Mouse (Mus musculus) spleen, postnatal 36 days (tissue): Measurements from ENCODE around the gene Trpv4.

Source experiments
- DNase-seq, 2 experiments: peaks; one replicate each; pipeline ENCODE4 v3.0.0; 2022; ENCODE audit warnings: low spot score in 2 of 2, mixed read lengths in 1 of 2

Trpv4 gene

GRCm38 (mm10) chr5:114667228-114667856 lies 9.1 kb upstream of the Trpv4 start:
- DNase-seq: peak; percentile 97 to 98

- no peak for DNase-seq
Observed at GRCm38 (mm10) chr5:114666659-114667058, 8.4 kb upstream of the Trpv4 start.

- no peak for DNase-seq
Observed at GRCm38 (mm10) chr5:114664750-114665149, 6.5 kb upstream of the Trpv4 start.

- no peak for DNase-seq
Observed at GRCm38 (mm10) chr5:114664139-114664538, 5.9 kb upstream of the Trpv4 start.

- no peak for DNase-seq
Observed at GRCm38 (mm10) chr5:114661029-114661428, 2.8 kb upstream of the Trpv4 start.

GRCm38 (mm10) chr5:114657426-114657825 lies 795 bp downstream of the Trpv4 start:
- no peak for DNase-seq

- no peak for DNase-seq
Observed at GRCm38 (mm10) chr5:114656305-114656704, 1.9 kb downstream of the Trpv4 start.

- DNase-seq: no peak
Observed at GRCm38 (mm10) chr5:114655721-114656120, 2.5 kb downstream of the Trpv4 start.

- DNase-seq: no peak
Observed at GRCm38 (mm10) chr5:114653656-114654437, 4.4 kb downstream of the Trpv4 start.

- DNase-seq: no peak
Observed at GRCm38 (mm10) chr5:114651449-114651848, 6.8 kb downstream of the Trpv4 start.

GRCm38 (mm10) chr5:114651002-114651401 lies 7.2 kb downstream of the Trpv4 start:
- no peak for DNase-seq

GRCm38 (mm10) chr5:114648728-114649311 lies 9.4 kb downstream of the Trpv4 start:
- no peak for DNase-seq

- no peak for DNase-seq
Observed at GRCm38 (mm10) chr5:114647211-114647974, 10.8 kb downstream of the Trpv4 start.

GRCm38 (mm10) chr5:114645916-114646315 lies 12.3 kb downstream of the Trpv4 start:
- no peak for DNase-seq

GRCm38 (mm10) chr5:114644918-114645317 lies 13.3 kb downstream of the Trpv4 start:
- DNase-seq: no peak

- no peak for DNase-seq
Observed at GRCm38 (mm10) chr5:114640809-114641208, 17.4 kb downstream of the Trpv4 start.

GRCm38 (mm10) chr5:114639645-114639957 lies 18.6 kb downstream of the Trpv4 start:
- no peak for DNase-seq

GRCm38 (mm10) chr5:114638769-114639644 lies 19.2 kb downstream of the Trpv4 start:
- DNase-seq: peak; percentile 72 to 74

- no peak for DNase-seq
Observed at GRCm38 (mm10) chr5:114636091-114636490, 22.1 kb downstream of the Trpv4 start.

GRCm38 (mm10) chr5:114631336-114631735 lies 26.9 kb downstream of the Trpv4 start:
- no peak for DNase-seq

- peak; percentile 49 to 60 for DNase-seq
Observed at GRCm38 (mm10) chr5:114625590-114625989, 32.6 kb downstream of the Trpv4 start.
